Mouse (Mus musculus): ENCODE results near the gene Ctsz. TPM values are rescaled to one million over a fixed set of nuclear protein-coding genes. Genes with fewer than 3 reads are reported as not detected.
A peak's percentile ranks its signal among the peaks of the same experiment; 100 is the strongest.

Ctsz gene
- total RNA-seq (2015; ENCODE audit: low replicate concordance) (43.2 TPM in 2 replicates), total RNA-seq (2017; ENCODE audit: low replicate concordance) (33.8 and 34.8 TPM in 2 replicates)

GRCm38 (mm10) chr2:174438737-174439449 lies at the start of gene Ctsz:
Gene Ctsz (minus strand): TSS chr2:174439039.
- ATAC-seq (replicated peaks; ENCODE audit: low FRiP score, poor library complexity, severe bottlenecking) = peak; percentile 90

DNA sequence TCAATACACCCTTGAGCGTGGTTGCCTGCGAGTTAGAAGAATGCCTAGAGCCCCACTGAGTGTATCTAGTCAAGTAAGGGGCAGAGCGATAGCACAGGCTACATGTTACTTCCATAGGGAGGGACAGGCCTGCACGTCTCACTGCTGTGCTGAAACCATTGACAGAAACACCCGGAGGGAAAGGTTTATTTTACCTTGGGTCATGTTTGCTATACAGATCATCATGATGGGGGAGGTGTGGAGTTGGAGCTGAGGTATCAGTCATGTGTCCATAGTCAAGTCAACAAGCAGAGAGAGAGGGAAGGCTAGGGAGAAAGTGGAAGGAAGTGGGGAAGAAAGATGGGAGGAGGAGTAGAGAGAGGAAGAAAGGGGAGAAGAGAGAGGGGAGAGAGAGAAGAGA lies 48.2 kb upstream of the Ctsz start:
- no peak for ATAC-seq (replicated peaks; ENCODE audit: low FRiP score, poor library complexity, severe bottlenecking)

- ATAC-seq (replicated peaks; ENCODE audit: low FRiP score, poor library complexity, severe bottlenecking) = no peak
Observed at GRCm38 (mm10) chr2:174478746-174479145, 39.9 kb upstream of the Ctsz start.

DNA sequence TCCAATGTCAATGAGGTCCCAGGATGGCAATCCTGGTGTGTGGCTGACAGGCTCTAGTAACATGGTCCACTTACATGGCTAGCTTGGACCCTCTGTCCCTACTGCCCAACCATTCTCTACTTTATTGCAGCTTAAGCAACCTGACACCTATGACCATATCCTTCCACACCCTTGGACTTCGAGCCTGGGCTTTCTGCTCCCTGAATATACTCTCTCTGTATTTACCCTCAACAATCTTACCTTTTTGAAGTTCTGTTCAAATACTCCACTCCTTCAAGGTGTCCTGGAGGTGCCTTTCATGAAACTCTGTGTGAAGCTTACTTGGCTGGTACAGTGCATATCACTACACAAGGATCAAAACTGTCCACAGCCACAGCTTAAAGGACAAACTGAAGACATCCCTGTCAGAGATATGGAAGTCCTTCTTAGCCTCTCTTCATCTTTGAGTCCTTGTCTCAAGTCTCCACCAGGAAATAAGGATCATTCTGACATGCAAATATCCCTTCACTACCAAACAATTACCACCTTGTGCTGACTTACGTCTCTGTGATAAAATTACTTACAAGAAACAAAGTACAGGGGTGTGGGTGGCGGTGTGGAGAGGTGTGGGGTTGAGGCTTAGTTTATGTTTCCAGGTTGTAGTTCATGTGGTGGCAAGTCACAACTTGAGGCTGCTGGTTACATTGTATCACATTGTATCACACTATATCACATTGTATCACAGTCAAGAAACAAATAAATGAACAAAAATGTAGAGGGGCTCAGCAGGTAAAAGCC lies 38.9 kb upstream of the Ctsz start:
- ATAC-seq (replicated peaks; ENCODE audit: low FRiP score, poor library complexity, severe bottlenecking) = no peak

GRCm38 (mm10) chr2:174473550-174473927 lies 34.7 kb upstream of the Ctsz start:
- ATAC-seq (replicated peaks; ENCODE audit: low FRiP score, poor library complexity, severe bottlenecking) = no peak; the same call in 1 of the 2 replicates

GRCm38 (mm10) chr2:174472818-174473549 lies 34.1 kb upstream of the Ctsz start, which contains the start of gene Prelid3b:
Gene Prelid3b (minus strand): TSS chr2:174473081.
- ATAC-seq (replicated peaks; ENCODE audit: low FRiP score, poor library complexity, severe bottlenecking) = peak; percentile 86

- peak; percentile 28 for ATAC-seq (replicated peaks; ENCODE audit: low FRiP score, poor library complexity, severe bottlenecking)
Observed at GRCm38 (mm10) chr2:174472407-174472806, 33.6 kb upstream of the Ctsz start.

DNA sequence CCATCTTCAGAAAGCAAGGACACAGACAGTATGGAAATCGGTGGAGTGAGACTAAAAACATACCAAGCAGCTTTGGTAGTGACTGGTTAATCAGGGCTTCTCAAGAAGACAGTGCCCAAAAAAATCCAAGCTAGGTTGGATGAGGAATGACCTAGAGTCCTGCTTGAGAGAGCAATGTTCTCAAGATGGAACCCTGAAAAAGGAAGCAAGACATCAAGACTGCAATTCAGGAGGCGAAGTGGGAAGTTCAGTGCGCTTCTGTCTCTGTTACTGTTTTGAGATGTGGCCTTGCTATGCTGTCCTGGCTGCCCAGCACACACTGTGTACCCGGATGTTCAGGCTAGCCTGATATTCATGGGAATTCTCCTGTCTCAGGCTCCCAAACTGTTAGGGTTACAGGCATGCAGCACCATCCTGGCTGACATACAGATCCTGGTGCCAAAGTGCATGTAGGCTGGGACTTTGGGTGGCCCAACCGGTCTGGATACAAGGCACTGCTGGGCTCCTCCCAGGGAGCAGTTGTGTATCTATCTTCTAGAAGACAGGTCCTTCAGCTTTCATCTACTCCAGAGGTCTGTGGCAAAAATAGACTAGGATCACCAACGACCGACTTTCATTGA lies 32.1 kb upstream of the Ctsz start:
- ATAC-seq (replicated peaks; ENCODE audit: low FRiP score, poor library complexity, severe bottlenecking) = no peak

DNA sequence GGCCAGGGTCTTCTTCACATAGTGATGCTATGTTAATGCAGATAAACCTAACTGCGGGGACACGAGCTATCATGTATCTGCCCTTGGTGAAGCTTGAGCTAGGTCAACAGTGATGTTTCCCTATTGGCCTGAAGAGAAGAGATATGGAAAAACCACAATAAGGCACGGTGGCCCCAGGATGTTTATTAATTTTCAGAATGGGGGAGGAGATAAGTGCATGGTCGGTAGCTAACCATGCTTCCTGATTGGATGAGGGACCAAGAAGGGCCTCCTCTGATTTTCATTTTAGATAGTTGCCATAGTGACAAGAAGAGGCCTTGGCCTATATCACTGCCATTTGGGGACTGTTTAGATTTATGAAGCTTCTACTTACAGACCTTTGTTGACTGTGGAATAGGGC lies 31.5 kb upstream of the Ctsz start:
- no peak for ATAC-seq (replicated peaks; ENCODE audit: low FRiP score, poor library complexity, severe bottlenecking)

GRCm38 (mm10) chr2:174463789-174464523 lies 25.1 kb upstream of the Ctsz start, which contains the start of gene Atp5e:
Gene Atp5e (minus strand): TSS chr2:174464105.
- peak; percentile 100 for ATAC-seq (replicated peaks; ENCODE audit: low FRiP score, poor library complexity, severe bottlenecking)

DNA sequence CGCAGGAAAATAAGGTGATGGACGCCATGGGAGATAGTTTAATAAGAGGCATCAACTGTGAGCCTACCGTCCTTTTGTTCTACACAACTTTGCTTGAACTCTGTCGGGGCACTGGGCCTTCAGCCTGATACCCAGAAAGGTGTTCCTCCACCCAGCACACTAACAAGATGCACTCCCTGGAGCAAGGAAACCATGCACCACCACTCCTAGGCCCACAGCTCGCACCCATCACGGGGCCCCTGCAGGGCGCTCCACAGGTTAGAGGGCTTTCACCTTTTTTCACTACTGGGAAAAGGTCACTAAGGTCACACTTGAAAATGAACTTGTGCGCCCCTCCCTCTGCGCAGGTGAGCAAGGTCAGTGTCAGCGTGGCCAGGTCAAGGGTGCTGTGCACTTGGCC lies 24.5 kb upstream of the Ctsz start:
- 0 out of 2 replicates have a peak, but pooled peaks have one; percentile 20 for ATAC-seq (replicated peaks; ENCODE audit: low FRiP score, poor library complexity, severe bottlenecking)

- no peak for ATAC-seq (replicated peaks; ENCODE audit: low FRiP score, poor library complexity, severe bottlenecking)
Observed at GRCm38 (mm10) chr2:174459365-174459764, 20.5 kb upstream of the Ctsz start.

GRCm38 (mm10) chr2:174453681-174454080 lies 14.8 kb upstream of the Ctsz start:
- ATAC-seq (replicated peaks; ENCODE audit: low FRiP score, poor library complexity, severe bottlenecking) = peak; percentile 96

DNA sequence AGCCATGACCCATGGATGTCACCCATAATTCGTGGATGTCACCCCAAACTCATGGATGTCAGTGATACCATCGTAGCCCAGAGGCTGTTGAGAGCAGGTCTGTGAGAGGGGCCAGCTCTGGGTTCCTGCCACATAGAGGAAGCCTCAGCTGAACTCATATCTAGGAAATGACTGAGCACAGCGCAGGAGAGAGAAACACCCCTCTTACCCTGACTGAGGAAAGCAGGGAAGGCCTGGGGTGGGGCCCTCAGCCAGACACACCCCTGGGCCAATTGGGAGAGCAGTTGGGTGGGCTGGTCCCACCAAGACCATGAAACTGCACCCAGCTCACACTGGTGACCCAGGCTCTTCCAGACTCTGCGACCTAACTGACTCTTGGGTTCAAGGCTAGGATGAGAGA lies 11.5 kb upstream of the Ctsz start, which contains the start of gene Tubb1:
TSS of gene Tubb1 (plus strand) at position 343 of the 400 bp plus-strand sequence.
- no peak for ATAC-seq (replicated peaks; ENCODE audit: low FRiP score, poor library complexity, severe bottlenecking)

DNA sequence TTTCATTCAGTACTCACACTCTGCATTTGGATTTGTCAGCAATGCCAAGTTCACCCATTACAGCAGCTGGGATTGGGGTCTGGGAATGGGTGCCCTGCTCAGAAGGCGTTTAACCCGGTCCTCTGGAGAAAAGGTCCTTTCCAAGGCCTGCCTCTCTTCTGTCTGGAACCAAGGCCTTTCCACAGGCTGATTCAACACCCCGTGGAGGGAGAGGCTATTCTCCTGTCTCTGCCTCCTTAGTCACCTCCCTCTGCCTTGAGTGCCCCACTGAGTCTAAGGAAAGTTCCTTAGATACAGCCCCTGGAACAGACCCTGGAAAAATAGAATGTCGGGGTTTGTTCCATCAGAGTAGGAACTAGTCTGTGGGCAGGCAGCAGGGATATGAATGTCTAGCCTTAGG lies 9.6 kb upstream of the Ctsz start:
- ATAC-seq (replicated peaks; ENCODE audit: low FRiP score, poor library complexity, severe bottlenecking) = no peak

DNA sequence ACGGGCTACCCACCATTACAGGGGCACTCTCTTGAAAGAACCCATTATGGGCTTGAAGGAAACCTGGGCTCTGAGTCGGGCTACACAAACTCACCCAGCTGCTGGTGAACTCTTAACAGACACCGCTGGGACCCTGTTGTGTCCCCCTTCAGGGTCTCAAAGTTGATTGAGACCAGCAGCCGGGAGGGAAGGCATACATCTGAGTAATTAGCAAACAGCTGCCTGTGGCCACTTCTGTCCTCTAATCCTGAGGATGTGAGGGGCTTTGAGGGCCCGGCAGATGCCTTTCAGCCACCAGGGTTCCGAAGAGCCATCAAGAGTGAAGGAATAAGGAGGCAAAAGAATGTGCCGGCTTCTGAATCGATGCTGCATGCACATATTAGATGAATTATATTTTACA lies 8.1 kb upstream of the Ctsz start:
- ATAC-seq (replicated peaks; ENCODE audit: low FRiP score, poor library complexity, severe bottlenecking) = no peak

GRCm38 (mm10) chr2:174446492-174446891 lies 7.7 kb upstream of the Ctsz start:
- ATAC-seq (replicated peaks; ENCODE audit: low FRiP score, poor library complexity, severe bottlenecking) = no peak

- no peak for ATAC-seq (replicated peaks; ENCODE audit: low FRiP score, poor library complexity, severe bottlenecking)
Observed at GRCm38 (mm10) chr2:174445018-174445417, 6.2 kb upstream of the Ctsz start.

DNA sequence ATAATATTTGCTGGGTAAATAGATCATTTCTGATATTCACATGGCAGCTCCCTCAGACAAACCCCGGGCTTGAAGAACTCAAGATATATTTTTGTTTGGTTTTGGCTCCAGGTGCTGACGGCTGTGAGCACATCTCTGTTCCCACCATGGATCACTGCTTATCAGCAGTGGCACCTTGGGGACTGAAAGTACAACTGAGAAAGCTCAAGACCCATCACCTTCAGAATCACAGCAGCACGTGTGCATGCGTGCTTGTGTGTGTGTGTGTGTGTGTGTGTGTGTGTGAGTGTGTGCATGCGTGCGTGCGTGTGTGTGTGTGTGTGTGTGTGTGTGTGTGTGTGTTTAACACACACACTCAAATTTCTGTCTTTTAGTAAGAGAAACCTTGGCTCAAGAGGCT lies 5.5 kb upstream of the Ctsz start:
- no peak for ATAC-seq (replicated peaks; ENCODE audit: low FRiP score, poor library complexity, severe bottlenecking)

Data from erythroid progenitor cell, adult 5-6 weeks (primary cell).